Mouse (Mus musculus) forebrain, embryonic 10.5 days (tissue): ENCODE results near the gene Rhbdf1. TPM values are rescaled to one million over a fixed set of nuclear protein-coding genes. Genes with fewer than 3 reads are reported as not detected.

ENCODE experiments used
- DNase-seq: peaks from one replicate; pipeline ENCODE4 v3.0.0-alpha.2; 2017; ENCODE audit warnings: low spot score; ENCODE audit errors: extremely low spot score
- H3K27ac ChIP-seq: fragments of 300-500 bp; sonication (generic); 2 replicates; pipeline ENCODE4 v1.5.1; 2016; ENCODE audit warnings: mild to moderate bottlenecking
- H3K27me3 ChIP-seq: fragments of 300-500 bp; sonication (generic); 2 replicates; pipeline ENCODE4 v1.6.1; 2016; ENCODE audit warnings: mild to moderate bottlenecking; ENCODE audit not compliant: poor library complexity, severe bottlenecking
- H3K36me3 ChIP-seq: fragments of 300-500 bp; sonication (generic); replicated peaks from 2 replicates; pipeline ENCODE4 v1.6.1; 2016; ENCODE audit warnings: mild to moderate bottlenecking, moderate library complexity
- H3K4me1 ChIP-seq: fragments of 300-500 bp; sonication (generic); 2 replicates; pipeline ENCODE4 v1.6.1; 2016
- H3K4me3 ChIP-seq: fragments of 300-500 bp; sonication (generic); 2 replicates; pipeline ENCODE4 v1.5.1; 2016; ENCODE audit warnings: mild to moderate bottlenecking, moderate library complexity
- H3K9me3 ChIP-seq: fragments of 300-500 bp; sonication (generic); 2 replicates; pipeline ENCODE4 v1.6.1; 2016; ENCODE audit warnings: mild to moderate bottlenecking, moderate library complexity
- WGBS: fragments of 180-500 bp; shearing (Covaris S2); methylation state at CpG from one replicate; pipeline ENCODE4 v1.1.7; 2016; 5-methylcytosine and 5-hydroxymethylcytosine counted together
- polyA plus RNA-seq: library from polyadenylated mRNA; unstranded; fragments of >200 nt; fragmentation: Nextera tagmentation; extraction: Ambion mirVana; gene quantifications from 2 replicates; pipeline ENCODE4 v1.2.1, GENCODE M21; 2016

Gene Rhbdf1
- polyA plus RNA-seq, 1 experiment from 2014 or later: 21.9 TPM

- H3K4me1 ChIP-seq: peaks cover 72% of the 10 kb centered on the region
- peaks cover 33% of the 10 kb centered on the region for H3K27me3 ChIP-seq
- H3K9me3 ChIP-seq: no peaks in the 10 kb centered on the region
- no peak overlapping the region for H3K4me3 ChIP-seq
- H3K27ac ChIP-seq: peak overlapping the region; percentile 93
- WGBS: 32% methylated on average over 4 of the region's 4 CpGs
- DNase-seq: no peak
- H3K36me3 ChIP-seq: peaks cover 16% of the 10 kb centered on the region
These were observed 2.5 kb upstream of the Rhbdf1 start for GRCm38 (mm10) chr11:32224468-32225139.

GRCm38 (mm10) chr11:32223297-32223967 is 1.3 kb upstream of the Rhbdf1 start:
- peaks cover 33% of the 10 kb centered on the region for H3K27me3 ChIP-seq
- H3K36me3 ChIP-seq: peaks cover 6% of the 10 kb centered on the region; the same call in 1 of the 2 replicates
- H3K27ac ChIP-seq: no peak overlapping the region
- no peak for DNase-seq
- 74% methylated on average over 4 of the region's 4 CpGs for WGBS
- 0 out of 2 replicates have a peak overlapping the region, but pooled peaks have one; percentile 88 for H3K4me3 ChIP-seq
- H3K9me3 ChIP-seq: no peaks in the 10 kb centered on the region
- peaks cover 83% of the 10 kb centered on the region for H3K4me1 ChIP-seq

- peak overlapping the region; percentile 88 for H3K4me3 ChIP-seq
- H3K27me3 ChIP-seq: peaks cover 33% of the 10 kb centered on the region
- no peaks in the 10 kb centered on the region for H3K36me3 ChIP-seq
- H3K9me3 ChIP-seq: no peaks in the 10 kb centered on the region
- peak overlapping the region; percentile 85 for H3K27ac ChIP-seq
- 10% methylated on average over 21 of the region's 21 CpGs for WGBS
- no peak for DNase-seq
- peaks cover 90% of the 10 kb centered on the region for H3K4me1 ChIP-seq
These were observed 582 bp upstream of the Rhbdf1 start for GRCm38 (mm10) chr11:32222570-32223194.

GRCm38 (mm10) chr11:32221225-32221950 is 712 bp downstream of the Rhbdf1 start:
- Histone ChIP-seq H3K27me3 (peaks cover 33% of the 10 kb centered on the region), H3K4me1 (peaks cover 78% of the 10 kb centered on the region), H3K9me3 (no peaks in the 10 kb centered on the region), H3K4me3 (peak overlapping the region; percentile 88), H3K36me3 (no peaks in the 10 kb centered on the region), H3K27ac (peak overlapping the region; percentile 85)
- under 1% methylated on average over 46 of the region's 46 CpGs for WGBS
- peak; percentile 64 for DNase-seq

- Histone ChIP-seq H3K36me3 (peaks cover 3% of the 10 kb centered on the region), H3K4me1 (peaks cover 71% of the 10 kb centered on the region), H3K27ac (peak overlapping the region; percentile 85), H3K27me3 (peaks cover 33% of the 10 kb centered on the region), H3K9me3 (no peaks in the 10 kb centered on the region), H3K4me3 (peak overlapping the region; percentile 88)
- DNase-seq: no peak
- WGBS: 35% methylated on average over 10 of the region's 10 CpGs
These were observed 1.4 kb downstream of the Rhbdf1 start for GRCm38 (mm10) chr11:32220607-32221224.

DNA sequence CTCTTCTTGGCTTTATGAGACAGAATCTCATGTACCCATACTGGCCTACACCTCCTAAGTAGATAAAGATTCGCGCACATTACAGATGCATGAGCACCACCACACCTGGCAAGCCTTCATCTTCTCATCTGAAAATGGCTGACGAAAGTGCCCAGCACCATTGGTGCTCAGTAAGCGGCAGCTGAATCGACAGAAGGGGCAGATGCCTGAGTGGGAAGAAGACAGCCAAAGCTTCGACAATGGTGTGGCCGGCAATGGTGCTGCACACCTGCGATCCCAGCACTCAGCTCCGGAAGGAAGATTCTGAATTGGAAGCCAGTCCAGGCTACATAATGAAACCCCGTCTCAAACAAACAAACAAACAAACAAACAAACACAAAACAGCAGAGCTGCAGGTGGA is 2.8 kb downstream of the Rhbdf1 start:
- Histone ChIP-seq H3K9me3 (no peaks in the 10 kb centered on the region), H3K4me1 (peaks cover 57% of the 10 kb centered on the region), H3K27me3 (peaks cover 30% of the 10 kb centered on the region), H3K4me3 (no peak overlapping the region), H3K36me3 (peaks cover 17% of the 10 kb centered on the region), H3K27ac (no peak overlapping the region)
- 90% methylated on average over 10 of the region's 10 CpGs for WGBS
- no peak for DNase-seq

DNA sequence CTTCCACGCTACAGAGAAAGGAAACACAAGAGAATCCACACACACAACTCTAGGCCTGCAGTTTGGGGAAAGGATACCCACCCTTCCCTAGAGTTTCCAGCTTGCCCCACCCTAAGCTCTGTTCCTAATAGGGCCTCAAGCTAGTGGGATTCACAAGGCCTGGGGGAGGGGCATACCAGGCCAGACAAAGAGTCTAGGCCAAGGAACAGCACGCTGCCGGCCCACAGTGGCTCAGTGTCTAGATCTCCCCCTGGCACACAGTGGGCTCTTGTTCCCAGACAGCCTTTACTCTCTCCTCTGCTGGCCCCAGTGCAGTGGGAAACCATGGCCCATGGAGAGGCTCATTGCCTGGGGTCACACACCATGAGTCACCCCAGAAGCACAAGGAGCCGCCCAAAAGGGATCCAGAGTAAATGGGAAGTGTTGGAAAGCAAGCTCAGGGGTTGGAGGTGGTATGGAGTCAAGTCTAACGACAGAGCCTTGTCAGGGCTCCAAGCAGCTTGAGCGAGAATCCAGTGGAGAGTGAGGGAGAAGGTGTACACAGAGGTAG is 3.5 kb downstream of the Rhbdf1 start:
- peaks cover 24% of the 10 kb centered on the region for H3K36me3 ChIP-seq
- no peaks in the 10 kb centered on the region for H3K9me3 ChIP-seq
- H3K27me3 ChIP-seq: peaks cover 23% of the 10 kb centered on the region
- WGBS: 45% methylated on average over 6 of the region's 6 CpGs
- no peak overlapping the region for H3K4me3 ChIP-seq
- H3K4me1 ChIP-seq: peaks cover 57% of the 10 kb centered on the region
- DNase-seq: no peak
- peak overlapping the region; percentile 74 for H3K27ac ChIP-seq

- WGBS: 25% methylated on average over 8 of the region's 8 CpGs
- peak overlapping the region; percentile 44; the same call in 1 of the 2 replicates for H3K27ac ChIP-seq
- peaks cover 41% of the 10 kb centered on the region for H3K4me1 ChIP-seq
- H3K9me3 ChIP-seq: no peaks in the 10 kb centered on the region
- H3K36me3 ChIP-seq: peaks cover 42% of the 10 kb centered on the region
- peak; percentile 78 for DNase-seq
- H3K4me3 ChIP-seq: no peak overlapping the region
- H3K27me3 ChIP-seq: peaks cover 7% of the 10 kb centered on the region
These were observed 5.2 kb downstream of the Rhbdf1 start for GRCm38 (mm10) chr11:32216851-32217250.

DNA sequence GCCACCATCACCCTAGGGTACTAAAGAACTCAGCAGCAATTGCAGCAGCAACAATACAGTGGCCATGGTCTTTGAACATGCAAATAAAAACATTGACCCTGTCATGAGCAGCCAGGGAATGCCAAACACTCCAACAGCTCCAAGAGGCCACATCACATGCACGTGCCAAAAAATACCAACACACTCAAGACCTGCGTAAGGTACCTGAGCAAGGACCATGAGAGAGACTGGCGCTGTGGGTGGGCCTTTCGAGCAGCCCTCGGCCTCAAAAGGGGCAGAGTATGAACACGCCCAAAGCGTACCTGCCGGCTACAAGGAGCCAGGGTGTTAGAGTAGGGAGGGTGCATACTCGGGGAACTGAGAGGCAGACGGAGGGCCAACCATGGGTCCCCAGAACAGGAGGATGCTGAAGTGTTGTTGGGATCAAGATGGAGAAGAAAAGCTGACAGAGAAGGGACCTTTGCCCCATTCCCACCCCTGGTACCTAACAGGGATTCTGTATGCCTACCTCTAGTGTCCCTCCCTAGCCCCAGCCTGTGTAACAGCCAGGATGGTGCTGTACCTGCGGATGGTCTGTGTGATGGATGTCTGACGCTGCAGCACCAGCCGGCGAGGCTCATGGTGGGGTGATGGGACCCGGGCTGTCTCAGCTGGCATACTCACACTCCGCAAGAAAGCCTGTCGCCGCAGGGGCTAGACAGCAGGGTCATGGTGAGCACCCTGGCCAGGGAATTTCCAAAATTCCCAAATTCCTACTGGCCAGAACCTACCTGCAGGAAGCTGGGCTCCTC is 6.5 kb downstream of the Rhbdf1 start:
- peaks cover 3% of the 10 kb centered on the region for H3K27me3 ChIP-seq
- peaks cover 55% of the 10 kb centered on the region for H3K36me3 ChIP-seq
- WGBS: 94% methylated on average over 18 of the region's 18 CpGs
- DNase-seq: no peak
- no peak overlapping the region for H3K27ac ChIP-seq
- H3K4me1 ChIP-seq: peaks cover 29% of the 10 kb centered on the region
- no peak overlapping the region for H3K4me3 ChIP-seq
- no peaks in the 10 kb centered on the region for H3K9me3 ChIP-seq

- no peak for DNase-seq
- H3K36me3 ChIP-seq: peaks cover 89% of the 10 kb centered on the region
- WGBS: 93% methylated on average over 9 of the region's 9 CpGs
These were observed 11.5 kb downstream of the Rhbdf1 start for GRCm38 (mm10) chr11:32210623-32211022.

GRCm38 (mm10) chr11:32205058-32205873 is 16.8 kb downstream of the Rhbdf1 start, which contains the start of gene Snrnp25:
Gene Snrnp25 (plus strand): TSS chr11:32205415.
- under 1% methylated on average over 52 of the region's 52 CpGs for WGBS
- H3K27ac ChIP-seq: peak within 1 kb of the TSS; percentile 89
- peaks cover 35% of the 10 kb centered on the region for H3K36me3 ChIP-seq
- H3K9me3 ChIP-seq: no peaks in the 10 kb centered on the region
- peak; percentile 96 for DNase-seq
- H3K4me3 ChIP-seq: peak within 1 kb of the TSS; percentile 73
- peaks cover 5% of the 10 kb centered on the region; the same call in 1 of the 2 replicates for H3K27me3 ChIP-seq
- H3K4me1 ChIP-seq: peaks cover 22% of the 10 kb centered on the region

More at GRCm38 (mm10) chr11:32210623-32211022, 11.5 kb downstream of the Rhbdf1 start:
- H3K27me3 ChIP-seq: no peaks in the 10 kb centered on the region
- H3K4me3 ChIP-seq: no peak overlapping the region
- H3K27ac ChIP-seq: no peak overlapping the region
- no peaks in the 10 kb centered on the region for H3K9me3 ChIP-seq
- peaks cover 10% of the 10 kb centered on the region for H3K4me1 ChIP-seq
